Comparison of ENCODE assay signal across 9 mouse cellular contexts in genomic region chr17:8802161-8802888, GRCm38 (mm10).
DNase-seq lines count a peak whose midpoint lies in the region; ATAC-seq lines count a peak whose summit lies in the region.
"Had no signal": no experiment of that assay in that cellular context is flagged by ENCODE, and none has a peak within 500 bp of the region (broad histone marks: within the 10 kb centered on the region; RNA-seq: fewer than 3 reads in every experiment).

No protein-coding gene starts in this region.

- H3K27ac ChIP-seq in forebrain, embryonic 10.5 days, result peak overlapping the region; percentile 89
- peak overlapping the region; percentile 86 for H3K27ac ChIP-seq in hindbrain, embryonic 15.5 days (replicated peaks)
- no peak overlapping the region for H3K27ac ChIP-seq in liver, embryonic 16.5 days (ENCODE audit: low read length)

- H3K9me3 ChIP-seq in forebrain, embryonic 10.5 days, result no peaks in the 10 kb centered on the region
- H3K9me3 ChIP-seq in hindbrain, embryonic 15.5 days, result no peaks in the 10 kb centered on the region
- H3K9me3 ChIP-seq in liver, embryonic 16.5 days (replicated peaks; ENCODE audit: control insufficient read depth, low read length), result no peaks in the 10 kb centered on the region

- peak overlapping the region; percentile 80 for H3K9ac ChIP-seq in hindbrain, embryonic 15.5 days
- no peak overlapping the region for H3K9ac ChIP-seq in liver, embryonic 16.5 days (ENCODE audit: low read depth, low read length)

- no peaks in the 10 kb centered on the region for H3K36me3 ChIP-seq in forebrain, embryonic 10.5 days (replicated peaks)
- H3K36me3 ChIP-seq in hindbrain, embryonic 15.5 days, result no peaks in the 10 kb centered on the region
- H3K36me3 ChIP-seq in liver, embryonic 16.5 days (ENCODE audit: control insufficient read depth, insufficient read depth), result no peaks in the 10 kb centered on the region

- H3K4me3 ChIP-seq in forebrain, embryonic 10.5 days, result peak overlapping the region; percentile 81
- H3K4me3 ChIP-seq in hindbrain, embryonic 15.5 days, result peak overlapping the region; percentile 69
- H3K4me3 ChIP-seq in liver, embryonic 16.5 days (ENCODE audit: low read depth, low read length), result peak overlapping the region; percentile 53

- peaks cover 89% of the 10 kb centered on the region for H3K27me3 ChIP-seq in forebrain, embryonic 10.5 days (ENCODE audit: poor library complexity, severe bottlenecking)
- peaks cover 19% of the 10 kb centered on the region for H3K27me3 ChIP-seq in hindbrain, embryonic 15.5 days
- peaks cover 74% of the 10 kb centered on the region for H3K27me3 ChIP-seq in liver, embryonic 16.5 days (ENCODE audit: control insufficient read depth, insufficient read depth, low read depth, low read length)
- H3K27me3 ChIP-seq: CH12.LX had no signal

- under 1% methylated on average over 33 of the region's 33 CpGs for WGBS in forebrain, embryonic 10.5 days
- WGBS in hindbrain, embryonic 15.5 days, result under 1% methylated on average over 33 of the region's 33 CpGs
- 1% methylated on average over 33 of the region's 33 CpGs for WGBS in liver, embryonic 16.5 days (ENCODE audit: insufficient replicate concordance)

- DNase-seq in gastrocnemius, postnatal 4 days (ENCODE audit: low spot score in 2 of 2), result peak; percentile 20 to 41
- DNase-seq in gastrocnemius, adult 18-20 months (ENCODE audit: low spot score), result no peak
- DNase-seq in NIH3T3 (ENCODE audit: low read depth), result peak; percentile 13
- DNase-seq in forebrain, embryonic 10.5 days (ENCODE audit: extremely low spot score, low spot score), result peak; percentile 51
- DNase-seq in retina, embryonic 14.5 days (ENCODE audit: low spot score), result peak; percentile 63
- no peak for DNase-seq in frontal cortex, postnatal 14 days (ENCODE audit: low spot score in 2 of 2)

- ATAC-seq in hindbrain, embryonic 15.5 days (ENCODE audit: low FRiP score, low read depth), result peak; percentile 47
- ATAC-seq in liver, embryonic 16.5 days (ENCODE audit: low read depth), result no peak

- H3K4me2 ChIP-seq in hindbrain, embryonic 15.5 days, result peak overlapping the region; percentile 86
- H3K4me2 ChIP-seq in liver, embryonic 16.5 days (ENCODE audit: low read depth, low read length), result peak overlapping the region; percentile 62

- peaks cover 56% of the 10 kb centered on the region for H3K4me1 ChIP-seq in forebrain, embryonic 10.5 days
- H3K4me1 ChIP-seq in hindbrain, embryonic 15.5 days (replicated peaks), result peaks cover 35% of the 10 kb centered on the region
- no peaks in the 10 kb centered on the region; the same call in 1 of the 2 replicates for H3K4me1 ChIP-seq in liver, embryonic 16.5 days (ENCODE audit: control insufficient read depth, low read depth, low read length)

Comparison
In these comparisons a context has a peak if more than half of its experiments do, and no peak if none do; other contexts are left out.
1. DNase-seq: peak in gastrocnemius, postnatal 4 days (2 of 2), NIH3T3 (single experiment), forebrain, embryonic 10.5 days (single experiment) and retina, embryonic 14.5 days (single experiment); none in gastrocnemius, adult 18-20 months (single experiment) and frontal cortex, postnatal 14 days (0 of 2).
2. Peak in every context shown above with its lines, with median percentiles within 50 percentile points of each other: H3K4me3 ChIP-seq.